Mouse (Mus musculus) kidney, postnatal 0 days (tissue): ENCODE measurements around the gene Tcte1. TPM values are rescaled to one million over a fixed set of nuclear protein-coding genes. Genes with fewer than 3 reads are reported as not detected.

Experiments used
- ATAC-seq: fragments of 200-750 bp; cut with Nextera tagmentation; replicated peaks from 2 replicates; pipeline ENCODE4 v1.8.0; 2017; ENCODE audit warnings: low read depth, moderate number of reproducible peaks, moderate TSS enrichment, moderate library complexity; ENCODE audit not compliant: low FRiP score
- DNase-seq: peaks from one replicate; pipeline ENCODE4 v3.0.0-alpha.2; 2016; ENCODE audit warnings: low spot score
- H3K27ac ChIP-seq: fragments of 300-500 bp; sonication (generic); 2 replicates; pipeline ENCODE4 v1.5.1; 2014; ENCODE audit warnings: mild to moderate bottlenecking
- H3K27me3 ChIP-seq: fragments of 300-500 bp; sonication (generic); 2 replicates; pipeline ENCODE4 v1.6.1; 2014; ENCODE audit warnings: low read length, mixed read lengths; ENCODE audit not compliant: insufficient read depth
- H3K36me3 ChIP-seq: fragments of 300-500 bp; sonication (generic); 2 replicates; pipeline ENCODE4 v1.6.1; 2014; ENCODE audit warnings: low read length, mixed read lengths; ENCODE audit not compliant: insufficient read depth
- H3K4me1 ChIP-seq: fragments of 300-500 bp; sonication (generic); replicated peaks from 2 replicates; pipeline ENCODE4 v1.6.1; 2014; ENCODE audit warnings: antibody characterized with exemption, low read length, mixed read lengths; ENCODE audit not compliant: insufficient read depth
- H3K4me2 ChIP-seq: fragments of 300-500 bp; sonication (generic); 2 replicates; pipeline ENCODE4 v1.6.1; 2014; ENCODE audit warnings: mild to moderate bottlenecking, low read length, moderate library complexity, mixed read lengths
- H3K4me3 ChIP-seq: fragments of 300-500 bp; sonication (generic); replicated peaks from 2 replicates; pipeline ENCODE4 v1.5.1; 2014; ENCODE audit warnings: low read depth, low read length
- H3K9ac ChIP-seq: fragments of 300-500 bp; sonication (generic); 2 replicates; pipeline ENCODE4 v1.6.1; 2014; ENCODE audit warnings: low read depth, low read length
- H3K9me3 ChIP-seq: fragments of 300-500 bp; sonication (generic); replicated peaks from 2 replicates; pipeline ENCODE4 v1.6.1; 2016; ENCODE audit warnings: low read length, inconsistent platforms, mixed read lengths
- CTCF ChIP-seq: IDR thresholded peaks from 2 replicates; pipeline ENCODE4 v1.5.1; 2016; ENCODE audit warnings: antibody characterized with exemption, low read depth, mild to moderate bottlenecking, moderate library complexity
- WGBS: fragments of 180-500 bp; shearing (Covaris S2); extraction: QIAGEN DNeasy Blood & Tissue Kit; methylation state at CpG from one replicate; pipeline ENCODE4 v1.1.7; 2014; 5-methylcytosine and 5-hydroxymethylcytosine counted together
- polyA plus RNA-seq: library from polyadenylated mRNA; unstranded; fragments of >200 nt; fragmentation: Nextera tagmentation; extraction: Ambion mirVana; gene quantifications from 2 replicates; pipeline ENCODE4 v1.2.1, GENCODE M21; 2015

The Tcte1 gene
- polyA plus RNA-seq, 1 experiment from 2014 or later: 0.07 TPM

- peaks cover 4% of the 10 kb centered on the region; the same call in 1 of the 2 replicates for H3K4me1 ChIP-seq
- H3K4me3 ChIP-seq: no peak overlapping the region
- no peak overlapping the region for H3K9ac ChIP-seq
- 0 out of 2 replicates have a peak, but pooled peaks cover 3% of the 10 kb centered on the region for H3K36me3 ChIP-seq
- no peak for TF ChIP-seq CTCF
- H3K9me3 ChIP-seq: no peaks in the 10 kb centered on the region
- H3K27me3 ChIP-seq: no peaks in the 10 kb centered on the region
- ATAC-seq (no peak), DNase-seq (no peak)
- 66% methylated on average over 16 of the region's 16 CpGs for WGBS
- H3K4me2 ChIP-seq: 0 out of 2 replicates have a peak overlapping the region, but pooled peaks have one; percentile 92
- no peak overlapping the region for H3K27ac ChIP-seq
Observed at GRCm38 (mm10) chr17:45557998-45558862, 35.0 kb downstream of the Tcte1 start.

DNA sequence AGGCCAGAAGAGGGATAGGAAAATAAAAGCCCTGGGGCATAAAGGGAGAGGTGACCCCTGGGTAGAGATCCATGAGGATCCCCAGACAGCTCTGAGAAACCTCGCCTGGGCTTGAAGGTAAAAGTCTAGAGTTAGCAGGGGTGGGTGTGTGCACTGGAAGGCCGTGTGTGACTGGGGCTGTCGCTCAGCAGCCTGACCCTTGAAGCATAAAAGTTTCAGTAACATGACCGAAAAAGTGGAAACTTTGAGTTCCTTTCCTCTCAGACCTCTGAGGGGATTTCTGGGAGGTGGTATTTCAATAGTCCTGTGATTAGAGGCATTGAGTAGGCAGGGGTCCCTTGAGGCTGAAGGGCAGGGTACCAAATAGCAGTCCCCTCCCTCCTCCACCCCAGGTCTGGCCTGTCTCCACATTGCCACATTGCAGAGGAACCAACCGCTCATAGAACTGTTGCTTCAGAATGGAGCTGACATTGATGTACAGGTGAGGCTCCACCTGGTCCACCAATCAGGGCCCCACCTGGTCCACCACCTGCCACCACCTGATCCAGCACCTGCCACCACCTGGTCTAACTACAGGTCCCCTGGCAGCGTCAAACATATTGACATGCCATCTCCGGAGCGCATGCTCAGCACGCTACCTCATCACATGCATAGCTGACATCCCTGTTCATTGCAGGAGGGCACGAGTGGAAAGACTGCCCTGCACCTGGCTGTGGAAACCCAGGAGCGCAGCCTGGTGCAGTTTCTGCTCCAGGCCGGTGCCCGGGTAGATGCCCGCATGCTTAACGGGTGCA lies 36.7 kb downstream of the Tcte1 start:
- DNase-seq: no peak
- 86% methylated on average over 15 of the region's 15 CpGs for WGBS
- no peak overlapping the region for H3K27ac ChIP-seq
- H3K36me3 ChIP-seq: 0 out of 2 replicates have a peak, but pooled peaks cover 3% of the 10 kb centered on the region
- TF ChIP-seq CTCF: no peak
- H3K27me3 ChIP-seq: no peaks in the 10 kb centered on the region
- peaks cover 12% of the 10 kb centered on the region for H3K4me1 ChIP-seq
- no peak overlapping the region for H3K4me3 ChIP-seq
- no peak overlapping the region for H3K4me2 ChIP-seq
- no peak overlapping the region for H3K9ac ChIP-seq
- ATAC-seq: no peak
- H3K9me3 ChIP-seq: no peaks in the 10 kb centered on the region

DNA sequence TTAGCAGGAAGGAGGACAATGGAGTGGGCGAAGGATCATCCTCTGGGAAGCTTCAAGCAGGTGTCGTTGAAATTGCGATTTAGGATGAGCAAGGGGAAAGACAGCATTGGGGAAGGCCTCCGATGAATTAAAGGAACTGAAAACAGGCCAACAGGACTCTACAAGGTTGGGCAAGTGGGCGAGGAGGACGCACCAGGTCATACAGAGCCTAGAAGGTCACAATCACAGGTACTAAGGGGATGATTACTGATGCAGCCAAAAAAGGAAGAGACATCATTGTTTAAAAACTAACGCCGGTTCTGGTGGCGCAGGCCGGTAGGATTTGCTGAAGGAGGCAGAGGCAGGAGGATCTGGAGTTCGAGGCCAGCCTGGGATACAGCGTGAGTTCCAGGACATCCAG lies 40.0 kb downstream of the Tcte1 start:
- Histone ChIP-seq H3K36me3 (peaks cover 30% of the 10 kb centered on the region), H3K9ac (no peak overlapping the region), H3K9me3 (no peaks in the 10 kb centered on the region), H3K4me1 (peaks cover 13% of the 10 kb centered on the region), H3K4me3 (no peak overlapping the region), H3K27ac (no peak overlapping the region), H3K4me2 (no peak overlapping the region), H3K27me3 (no peaks in the 10 kb centered on the region)
- no peak for TF ChIP-seq CTCF
- WGBS: 78% methylated on average over 12 of the region's 12 CpGs
- ATAC-seq (no peak), DNase-seq (no peak)

DNA sequence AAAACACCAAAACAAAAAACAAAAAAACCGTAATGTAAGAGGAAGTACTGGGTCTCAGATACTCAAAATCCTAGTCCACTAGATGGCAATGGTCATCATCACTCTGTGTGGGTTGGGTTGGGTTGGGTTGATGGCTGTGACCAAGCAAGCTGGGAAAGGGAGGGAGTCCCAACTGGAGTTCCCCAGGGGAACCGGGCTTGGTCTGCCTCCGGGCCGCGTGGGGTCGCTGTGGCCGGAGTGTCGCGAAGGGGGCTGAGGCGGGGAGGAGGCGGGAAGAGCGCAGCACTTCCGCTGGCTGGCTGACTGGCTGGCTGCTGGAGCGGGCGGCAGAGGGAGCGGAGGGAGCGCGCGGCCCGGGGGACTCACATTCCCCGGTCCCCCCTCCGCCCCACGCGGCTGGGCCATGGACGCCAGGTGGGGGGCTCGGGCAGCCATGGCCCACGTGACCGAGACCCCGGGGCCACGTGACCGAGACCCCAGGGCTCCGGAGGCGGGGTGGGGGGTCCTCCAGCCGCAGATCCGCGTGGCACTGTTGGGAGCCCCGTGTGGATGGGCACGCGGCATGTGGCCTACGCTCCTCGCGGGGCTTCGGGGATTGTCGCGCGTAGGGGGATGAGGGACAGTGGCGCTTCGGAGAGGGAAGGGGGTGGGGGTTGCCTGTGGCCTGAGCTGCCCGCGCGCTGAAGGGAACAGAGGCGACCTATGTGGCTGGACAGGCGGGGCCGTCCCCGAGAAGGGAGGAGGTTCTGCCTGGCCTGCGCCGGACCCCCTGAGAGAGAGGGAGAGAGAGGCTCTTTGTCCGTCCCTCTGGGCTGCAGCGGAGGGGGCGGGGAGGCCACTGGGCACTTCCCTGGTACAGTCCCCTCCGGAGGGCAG lies 40.7 kb downstream of the Tcte1 start, which contains the start of gene Slc35b2:
Gene Slc35b2, plus strand, starts transcription at position 220 of the 876 bp plus-strand sequence.
- under 1% methylated on average over 58 of the region's 61 CpGs for WGBS
- peak within 1 kb of the TSS; percentile 88 for H3K9ac ChIP-seq
- H3K27me3 ChIP-seq: no peaks in the 10 kb centered on the region
- ATAC-seq (peak; percentile 82), DNase-seq (peak; percentile 96)
- no peaks in the 10 kb centered on the region for H3K9me3 ChIP-seq
- peak within 1 kb of the TSS; percentile 96 for H3K4me2 ChIP-seq
- H3K4me3 ChIP-seq: peak within 1 kb of the TSS; percentile 88
- peaks cover 13% of the 10 kb centered on the region for H3K4me1 ChIP-seq
- peak; percentile 95 for TF ChIP-seq CTCF
- H3K36me3 ChIP-seq: peaks cover 37% of the 10 kb centered on the region
- peak within 1 kb of the TSS; percentile 90 for H3K27ac ChIP-seq

- DNase-seq (peak; percentile 35), ATAC-seq (peak; percentile 3)
- Histone ChIP-seq H3K9ac (peak overlapping the region; percentile 88), H3K27ac (peak overlapping the region; percentile 90), H3K4me2 (peak overlapping the region; percentile 96), H3K9me3 (no peaks in the 10 kb centered on the region), H3K27me3 (no peaks in the 10 kb centered on the region), H3K4me3 (peak overlapping the region; percentile 88), H3K4me1 (peaks cover 13% of the 10 kb centered on the region), H3K36me3 (peaks cover 44% of the 10 kb centered on the region)
- WGBS: 6% methylated on average over 18 of the region's 18 CpGs
- peak; percentile 14; the same call in 1 of the 2 replicates for TF ChIP-seq CTCF
Observed at GRCm38 (mm10) chr17:45564531-45565084, 41.4 kb downstream of the Tcte1 start.
